Mouse (Mus musculus) large intestine, adult 2 months (tissue): ENCODE results near the gene Fbxo36. TPM values are rescaled to one million over a fixed set of nuclear protein-coding genes. Genes with fewer than 3 reads are reported as not detected.

Source experiments
- DNase-seq: peaks from one replicate; pipeline ENCODE4 v3.0.0-alpha.2; 2012; ENCODE audit warnings: low read depth, low spot score
- WGBS: fragments of 180-500 bp; shearing (Covaris S2); methylation state at CpG from one replicate; pipeline ENCODE4 v1.1.7; 2018; 5-methylcytosine and 5-hydroxymethylcytosine counted together
- polyA plus RNA-seq: library from polyadenylated mRNA; depleted of rRNA; stranded (reverse); fragments of >200 nt; gene quantifications from 2 replicates; pipeline ENCODE4 v1.2.3, GENCODE M21; 2012; rRNA removed

The Fbxo36 gene
- 5.5 and 5.6 TPM in 2 replicates for polyA plus RNA-seq

- under 1% methylated on average over 54 of the region's 54 CpGs for WGBS
- DNase-seq: peak; percentile 67
Observed at GRCm38 (mm10) chr1:84839309-84840017, at the start of gene Fbxo36. Gene Fbxo36 (plus strand): TSS chr1:84839841.

GRCm38 (mm10) chr1:84791393-84791792 lies 48.2 kb upstream of the Fbxo36 start:
- 85% methylated on average over 2 of the region's 2 CpGs for WGBS
- no peak for DNase-seq

- DNase-seq: no peak
- WGBS: 93% methylated on average over 7 of the region's 7 CpGs
Observed at GRCm38 (mm10) chr1:84795335-84795734, 44.3 kb upstream of the Fbxo36 start.

GRCm38 (mm10) chr1:84799166-84799565 lies 40.5 kb upstream of the Fbxo36 start:
- DNase-seq: no peak

GRCm38 (mm10) chr1:84803788-84804187 lies 35.9 kb upstream of the Fbxo36 start:
- WGBS: 13% methylated on average over 1 of the region's 1 CpGs
- peak; percentile 33 for DNase-seq

GRCm38 (mm10) chr1:84817596-84817995 lies 22.0 kb upstream of the Fbxo36 start:
- 70% methylated on average over 1 of the region's 1 CpGs for WGBS
- DNase-seq: no peak

- WGBS: 34% methylated on average over 2 of the region's 2 CpGs
- DNase-seq: no peak
Observed at GRCm38 (mm10) chr1:84825091-84825490, 14.6 kb upstream of the Fbxo36 start.

- no peak for DNase-seq
- WGBS: 5% methylated on average over 20 of the region's 20 CpGs
Observed at GRCm38 (mm10) chr1:84837523-84838145, 2.0 kb upstream of the Fbxo36 start.

- WGBS: under 1% methylated on average over 22 of the region's 22 CpGs
- no peak for DNase-seq
Observed at GRCm38 (mm10) chr1:84838156-84838555, 1.5 kb upstream of the Fbxo36 start.

- no peak for DNase-seq
Observed at GRCm38 (mm10) chr1:84838621-84839151, 955 bp upstream of the Fbxo36 start.

GRCm38 (mm10) chr1:84840018-84840664 lies 500 bp downstream of the Fbxo36 start, which contains the start of gene Trip12:
Gene Trip12 (minus strand): TSS chr1:84840516.
- DNase-seq: peak; percentile 32
- under 1% methylated on average over 39 of the region's 39 CpGs for WGBS

More at GRCm38 (mm10) chr1:84838621-84839151, 955 bp upstream of the Fbxo36 start:
- WGBS: under 1% methylated on average over 44 of the region's 44 CpGs

GRCm38 (mm10) chr1:84841061-84841460 lies 1.4 kb downstream of the Fbxo36 start:
- 62% methylated on average over 3 of the region's 3 CpGs for WGBS

GRCm38 (mm10) chr1:84843366-84843765 lies 3.7 kb downstream of the Fbxo36 start:
- no peak for DNase-seq
- 91% methylated on average over 2 of the region's 2 CpGs for WGBS

More at GRCm38 (mm10) chr1:84841061-84841460, 1.4 kb downstream of the Fbxo36 start:
- no peak for DNase-seq

- DNase-seq: peak; percentile 56
- WGBS: 41% methylated on average over 7 of the region's 7 CpGs
Observed at GRCm38 (mm10) chr1:84847698-84848097, 8.1 kb downstream of the Fbxo36 start.

- no peak for DNase-seq
- 93% methylated on average over 3 of the region's 3 CpGs for WGBS
Observed at GRCm38 (mm10) chr1:84848335-84848734, 8.7 kb downstream of the Fbxo36 start.

- WGBS: 95% methylated on average over 6 of the region's 6 CpGs
- no peak for DNase-seq
Observed at GRCm38 (mm10) chr1:84848801-84849455, 9.3 kb downstream of the Fbxo36 start.

- DNase-seq: no peak
- WGBS: 96% methylated on average over 7 of the region's 7 CpGs
Observed at GRCm38 (mm10) chr1:84849804-84850203, 10.2 kb downstream of the Fbxo36 start.

GRCm38 (mm10) chr1:84850471-84850870 lies 10.8 kb downstream of the Fbxo36 start:
- DNase-seq: no peak
- WGBS: 96% methylated on average over 7 of the region's 7 CpGs

GRCm38 (mm10) chr1:84851512-84852235 lies 12.0 kb downstream of the Fbxo36 start:
- no peak for DNase-seq
- WGBS: 59% methylated on average over 9 of the region's 9 CpGs
